Mouse (Mus musculus): Measurements from ENCODE around the gene Lsm7. TPM values are rescaled to one million over a fixed set of nuclear protein-coding genes. Genes with fewer than 3 reads are reported as not detected.
A peak's percentile ranks its signal among the peaks of the same experiment; 100 is the strongest.

The Lsm7 gene
- polyA plus RNA-seq, 1 experiment from 2014 or later, result 104 TPM

DNA sequence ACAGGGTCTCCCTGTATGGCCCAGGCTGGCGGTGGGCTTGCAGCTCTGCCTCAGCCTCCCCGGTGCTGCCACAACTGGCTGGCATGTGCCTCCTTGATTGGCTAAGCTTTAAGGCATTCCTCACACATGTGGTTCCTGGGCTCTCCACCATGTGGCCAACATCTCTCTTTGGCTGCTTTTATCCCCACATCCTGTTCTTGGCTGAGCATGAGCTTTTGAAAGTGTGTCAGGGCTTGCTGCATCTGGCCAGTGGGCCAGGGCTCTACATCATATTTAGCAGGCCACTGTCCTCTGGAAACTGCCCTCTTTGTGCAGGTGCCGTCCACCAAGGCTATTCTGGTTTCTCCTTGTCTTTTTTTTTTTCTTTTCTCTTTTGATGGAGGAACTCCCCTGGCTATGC, 1.3 kb upstream of the Lsm7 start:
- peaks cover 19% of the 10 kb centered on the region for H3K36me3 ChIP-seq (replicated peaks; ENCODE audit: insufficient read depth, low read length)
- H3K27ac ChIP-seq (ENCODE audit: low read depth), result peak overlapping the region; percentile 98
- WGBS (ENCODE audit: insufficient replicate concordance), result 53% methylated on average over 3 of the region's 3 CpGs
- H3K4me1 ChIP-seq (ENCODE audit: insufficient read depth), result peaks cover 35% of the 10 kb centered on the region
- peak overlapping the region; percentile 98 for H3K4me2 ChIP-seq (ENCODE audit: low read depth, low read length)
- no peaks in the 10 kb centered on the region for H3K9me3 ChIP-seq (ENCODE audit: low read length)
- H3K27me3 ChIP-seq (ENCODE audit: insufficient read depth, low read length), result no peaks in the 10 kb centered on the region
- peak overlapping the region; percentile 90 for H3K4me3 ChIP-seq (ENCODE audit: low read depth, low read length)
- peak; percentile 42 for DNase-seq
- ATAC-seq, result no peak
- TF ChIP-seq CTCF (IDR thresholded peaks at IDR 0.05; ENCODE audit: low read depth) (peak; percentile 43), EP300 (IDR thresholded peaks at IDR 0.05; ENCODE audit: low read depth) (0 out of 2 replicates have a peak, but pooled peaks have one; percentile 28)
- H3K9ac ChIP-seq (replicated peaks), result peak overlapping the region; percentile 86

- Histone ChIP-seq H3K4me3 (ENCODE audit: low read depth, low read length) (peak overlapping the region; percentile 90), H3K27me3 (ENCODE audit: insufficient read depth, low read length) (no peaks in the 10 kb centered on the region), H3K4me2 (ENCODE audit: low read depth, low read length) (peak overlapping the region; percentile 98), H3K27ac (ENCODE audit: low read depth) (peak overlapping the region; percentile 98), H3K9ac (replicated peaks) (peak overlapping the region; percentile 86), H3K4me1 (ENCODE audit: insufficient read depth) (peaks cover 35% of the 10 kb centered on the region), H3K9me3 (ENCODE audit: low read length) (no peaks in the 10 kb centered on the region), H3K36me3 (replicated peaks; ENCODE audit: insufficient read depth, low read length) (peaks cover 16% of the 10 kb centered on the region)
- peak; percentile 42 for DNase-seq
- no peak for ATAC-seq
- WGBS (ENCODE audit: insufficient replicate concordance), result 16% methylated on average over 11 of the region's 11 CpGs
- TF ChIP-seq EP300 (IDR thresholded peaks at IDR 0.05; ENCODE audit: low read depth), result no peak
- no peak for TF ChIP-seq CTCF (IDR thresholded peaks at IDR 0.05; ENCODE audit: low read depth)
These were observed 702 bp upstream of the Lsm7 start for GRCm38 (mm10) chr10:80855749-80856073.

DNA sequence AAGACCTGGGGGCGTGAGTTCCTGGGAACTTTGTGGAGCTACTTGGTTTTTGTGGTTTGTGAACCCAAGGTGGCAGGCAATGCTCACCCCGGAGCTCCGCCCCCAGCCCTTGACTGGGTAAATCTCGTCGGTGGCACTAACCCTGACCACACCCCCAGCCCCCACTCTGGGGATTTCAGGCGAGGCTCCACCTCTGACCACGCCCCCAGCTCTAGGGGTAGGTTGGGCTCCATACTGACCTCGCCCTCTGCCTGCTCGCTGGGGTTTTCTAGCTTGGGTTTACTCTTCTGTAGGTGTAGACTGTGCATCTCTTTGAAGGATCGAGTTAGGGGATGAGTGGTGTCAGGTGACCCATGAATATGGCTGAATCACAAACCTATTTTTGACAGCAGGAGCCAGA, 6.4 kb downstream of the Lsm7 start:
- Histone ChIP-seq H3K9me3 (ENCODE audit: low read length) (no peaks in the 10 kb centered on the region), H3K9ac (replicated peaks) (no peak overlapping the region), H3K4me1 (ENCODE audit: insufficient read depth) (peaks cover 11% of the 10 kb centered on the region), H3K27me3 (ENCODE audit: insufficient read depth, low read length) (peaks cover 23% of the 10 kb centered on the region), H3K36me3 (replicated peaks; ENCODE audit: insufficient read depth, low read length) (peaks cover 13% of the 10 kb centered on the region), H3K4me2 (ENCODE audit: low read depth, low read length) (no peak overlapping the region), H3K27ac (ENCODE audit: low read depth) (no peak overlapping the region), H3K4me3 (ENCODE audit: low read depth, low read length) (no peak overlapping the region)
- WGBS (ENCODE audit: insufficient replicate concordance), result 8% methylated on average over 10 of the region's 10 CpGs
- no peak for TF ChIP-seq EP300 (IDR thresholded peaks at IDR 0.05; ENCODE audit: low read depth)
- no peak for TF ChIP-seq CTCF (IDR thresholded peaks at IDR 0.05; ENCODE audit: low read depth)
- DNase-seq, result peak; percentile 85
- ATAC-seq, result peak; percentile 82

DNA sequence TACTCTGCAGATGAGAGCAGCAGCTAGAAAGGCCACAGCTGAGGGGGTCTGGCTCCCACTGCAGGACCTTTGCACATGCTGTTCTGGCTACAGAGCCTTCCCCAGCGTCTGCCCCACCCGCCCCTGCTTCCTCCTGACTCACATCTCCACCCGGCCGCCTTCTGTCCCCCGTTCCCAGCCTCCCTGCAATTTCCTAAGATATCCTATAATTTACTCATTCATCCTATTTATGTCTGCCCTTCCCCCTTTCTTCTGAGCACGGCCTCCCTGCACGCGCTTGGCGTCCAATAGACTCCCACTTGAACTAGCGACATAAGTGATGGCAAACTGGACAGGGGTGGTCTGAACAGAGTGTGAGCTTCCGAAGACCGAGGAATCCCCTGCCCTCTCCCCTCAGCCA, 9.3 kb downstream of the Lsm7 start:
- no peak overlapping the region for H3K4me2 ChIP-seq (ENCODE audit: low read depth, low read length)
- TF ChIP-seq EP300 (IDR thresholded peaks at IDR 0.05; ENCODE audit: low read depth) (no peak), CTCF (IDR thresholded peaks at IDR 0.05; ENCODE audit: low read depth) (no peak)
- WGBS (ENCODE audit: insufficient replicate concordance), result 72% methylated on average over 12 of the region's 12 CpGs
- peaks cover 45% of the 10 kb centered on the region for H3K27me3 ChIP-seq (ENCODE audit: insufficient read depth, low read length)
- ATAC-seq (no peak), DNase-seq (no peak)
- no peak overlapping the region for H3K9ac ChIP-seq (replicated peaks)
- H3K4me3 ChIP-seq (ENCODE audit: low read depth, low read length), result no peak overlapping the region
- H3K4me1 ChIP-seq (ENCODE audit: insufficient read depth), result peaks cover 13% of the 10 kb centered on the region
- no peaks in the 10 kb centered on the region for H3K9me3 ChIP-seq (ENCODE audit: low read length)
- no peaks in the 10 kb centered on the region for H3K36me3 ChIP-seq (replicated peaks; ENCODE audit: insufficient read depth, low read length)
- no peak overlapping the region for H3K27ac ChIP-seq (ENCODE audit: low read depth)

GRCm38 (mm10) chr10:80845055-80845693, 9.8 kb downstream of the Lsm7 start:
- H3K4me2 ChIP-seq (ENCODE audit: low read depth, low read length), result no peak overlapping the region
- ATAC-seq, result no peak
- peaks cover 13% of the 10 kb centered on the region for H3K4me1 ChIP-seq (ENCODE audit: insufficient read depth)
- H3K4me3 ChIP-seq (ENCODE audit: low read depth, low read length), result no peak overlapping the region
- H3K9me3 ChIP-seq (ENCODE audit: low read length), result no peaks in the 10 kb centered on the region
- peaks cover 47% of the 10 kb centered on the region for H3K27me3 ChIP-seq (ENCODE audit: insufficient read depth, low read length)
- TF ChIP-seq CTCF (IDR thresholded peaks at IDR 0.05; ENCODE audit: low read depth), result no peak
- TF ChIP-seq EP300 (IDR thresholded peaks at IDR 0.05; ENCODE audit: low read depth), result no peak
- DNase-seq, result no peak
- WGBS (ENCODE audit: insufficient replicate concordance), result 61% methylated on average over 8 of the region's 8 CpGs
- no peak overlapping the region for H3K9ac ChIP-seq (replicated peaks)
- no peak overlapping the region for H3K27ac ChIP-seq (ENCODE audit: low read depth)
- H3K36me3 ChIP-seq (replicated peaks; ENCODE audit: insufficient read depth, low read length), result no peaks in the 10 kb centered on the region

DNA sequence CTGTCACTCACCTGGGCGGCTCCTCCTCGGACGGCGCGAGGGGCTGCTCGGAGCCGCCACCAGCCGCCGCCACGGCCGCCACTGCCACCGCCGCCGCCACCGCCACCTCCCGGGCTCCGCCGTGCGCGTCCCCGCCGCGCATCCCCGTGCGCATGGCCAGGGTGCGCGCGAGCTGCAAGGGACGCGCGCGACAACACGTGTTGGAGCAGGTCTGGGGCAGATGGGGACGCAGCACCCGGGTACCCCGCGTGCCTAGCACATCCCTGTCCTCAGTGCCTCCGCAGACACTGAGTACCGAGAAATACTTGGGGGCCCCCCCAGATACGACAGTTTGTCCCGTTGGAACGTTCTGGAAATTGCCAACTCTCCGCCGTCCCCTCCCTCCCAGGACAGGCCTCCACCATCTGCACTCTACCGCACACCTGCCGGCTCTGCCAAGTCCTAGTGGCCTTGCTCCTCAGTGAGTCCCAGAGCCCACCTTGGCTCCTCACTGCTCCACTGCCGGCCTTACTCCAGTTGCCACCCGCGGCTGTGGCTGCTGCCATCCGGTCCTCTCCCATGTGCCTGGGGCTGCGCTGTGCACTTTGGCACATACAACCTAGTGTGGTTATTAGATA, 11.0 kb downstream of the Lsm7 start, which contains the start of gene Lingo3:
Lingo3 (minus strand) TSS at position 109 of the 617 bp plus-strand sequence.
- Histone ChIP-seq H3K4me2 (ENCODE audit: low read depth, low read length) (peak within 1 kb of the TSS; percentile 55), H3K4me3 (ENCODE audit: low read depth, low read length) (peak within 1 kb of the TSS; percentile 15; the same call in 1 of the 2 replicates), H3K27ac (ENCODE audit: low read depth) (no peak within 1 kb of the TSS), H3K4me1 (ENCODE audit: insufficient read depth) (peaks cover 13% of the 10 kb centered on the region), H3K9me3 (ENCODE audit: low read length) (no peaks in the 10 kb centered on the region), H3K27me3 (ENCODE audit: insufficient read depth, low read length) (peaks cover 47% of the 10 kb centered on the region), H3K9ac (replicated peaks) (no peak within 1 kb of the TSS), H3K36me3 (replicated peaks; ENCODE audit: insufficient read depth, low read length) (no peaks in the 10 kb centered on the region)
- 6% methylated on average over 43 of the region's 51 CpGs for WGBS (ENCODE audit: insufficient replicate concordance)
- TF ChIP-seq CTCF (IDR thresholded peaks at IDR 0.05; ENCODE audit: low read depth), result no peak
- TF ChIP-seq EP300 (IDR thresholded peaks at IDR 0.05; ENCODE audit: low read depth), result no peak
- DNase-seq, result no peak
- no peak; the same call in 1 of the 2 replicates for ATAC-seq
